Mouse (Mus musculus) left cerebral cortex, postnatal 10 days (tissue): ENCODE data around the gene Mpz. TPM values are rescaled to one million over a fixed set of nuclear protein-coding genes. Genes with fewer than 3 reads are reported as not detected.

Experiments
- DNase-seq, 2 experiments: peaks; one replicate each; pipeline ENCODE4 v3.0.0; 2021 to 2022; ENCODE audit warnings: low spot score in 2 of 2, mixed read lengths in 1 of 2; ENCODE audit errors: extremely low spot score in 1 of 2
- intact Hi-C: fragments of 180-260 bp; cut with DNase I; formaldehyde crosslinking; loops from one replicate; pipeline ENCODE4 v1.15.1; 2025
- total RNA-seq, 2 experiments: library from RNA; stranded (reverse); gene quantifications; 2 replicates each; pipeline ENCODE4 v1.2.3; 2021

Mpz gene
- total RNA-seq, 2 experiments from 2014 or later = not detected

GRCm38 (mm10) chr1:171203471-171204248, 53.1 kb downstream of the Mpz start:
- intact Hi-C loops = no loop called here
- no peak for DNase-seq

GRCm38 (mm10) chr1:171204249-171204644, 53.7 kb downstream of the Mpz start:
- DNase-seq = no peak
- intact Hi-C loops = no loop called here

GRCm38 (mm10) chr1:171205704-171206493, 55.4 kb downstream of the Mpz start:
- intact Hi-C loops = no loop called here
- DNase-seq = no peak

GRCm38 (mm10) chr1:171209409-171209808, 58.9 kb downstream of the Mpz start:
- DNase-seq = no peak
- intact Hi-C loops = no loop called here

Other genes with a start within 250 kb of the Mpz start
- under 1 TPM; 0.26 to 0.65 TPM for gene Fcrlb, start 237.8 kb upstream of the Mpz start, total RNA-seq
- gene Fcrla, start 223.1 kb upstream of the Mpz start, total RNA-seq = not detected
- 1 to 10 TPM; 3.8 to 5.4 TPM for gene Fcgr2b, start 174.2 kb upstream of the Mpz start, total RNA-seq
- not detected for gene Fcgr4, start 131.8 kb upstream of the Mpz start, total RNA-seq
- gene Fcgr3, start 85.8 kb upstream of the Mpz start, total RNA-seq = 10 to 100 TPM; 12.5 to 14.2 TPM
- gene Cfap126, start 36.8 kb upstream of the Mpz start, total RNA-seq = under 1 TPM; 0.34 to 0.69 TPM
- gene Sdhc, start 108 bp upstream of the Mpz start, total RNA-seq = 100 to 1,000 TPM; 200 to 210 TPM
- 10 to 100 TPM; 28.0 to 42.2 TPM for gene Pcp4l1, start 45.6 kb downstream of the Mpz start, total RNA-seq
- gene Nr1i3, start 63.3 kb downstream of the Mpz start, total RNA-seq = not detected
- gene Tomm40l, start 71.8 kb downstream of the Mpz start, total RNA-seq = 10 to 100 TPM; 71.4 to 71.6 TPM
- gene Apoa2, start 74.3 kb downstream of the Mpz start, total RNA-seq = 1 to 10 TPM; 2.5 to 3.9 TPM
- 10 to 100 TPM; 11.9 to 13.4 TPM for gene Fcer1g, start 83.7 kb downstream of the Mpz start, total RNA-seq
- gene Adamts4, start 99.7 kb downstream of the Mpz start, total RNA-seq = 1 to 10 TPM; 4.6 to 7.2 TPM
- gene Ndufs2, start 100.7 kb downstream of the Mpz start, total RNA-seq = 100 to 1,000 TPM; 243 to 255 TPM
- gene B4galt3, start 119.6 kb downstream of the Mpz start, total RNA-seq = 10 to 100 TPM; 59.7 to 64.1 TPM
- gene Ppox, start 130.5 kb downstream of the Mpz start, total RNA-seq = 10 to 100 TPM; 20.4 to 21.8 TPM
- 10 to 100 TPM; 51.5 to 53.4 TPM for gene Usp21, start 137.3 kb downstream of the Mpz start, total RNA-seq
- gene Ufc1, start 144.3 kb downstream of the Mpz start, total RNA-seq = 100 to 1,000 TPM; 110 to 114 TPM
- 10 to 100 TPM; 34.6 to 37.8 TPM for gene Dedd, start 178.4 kb downstream of the Mpz start, total RNA-seq
- 10 to 100 TPM; 38.5 to 41.0 TPM for gene Nit1, start 194.9 kb downstream of the Mpz start, total RNA-seq
- gene Pfdn2, start 195.0 kb downstream of the Mpz start, total RNA-seq = 100 to 1,000 TPM in 1 of 2 experiments, 10 to 100 TPM in 1; 93.9 to 107 TPM
- 1 to 10 TPM; 7.1 to 7.8 TPM for gene Klhdc9, start 210.1 kb downstream of the Mpz start, total RNA-seq
- gene Nectin4, start 219.4 kb downstream of the Mpz start, total RNA-seq = 1 to 10 TPM; 1.4 TPM
- 1 to 10 TPM; 2.0 to 2.1 TPM for gene Arhgap30, start 238.2 kb downstream of the Mpz start, total RNA-seq